Mouse (Mus musculus) intestine, embryonic 15.5 days (tissue): ENCODE data around the gene Hmgb4. TPM values are rescaled to one million over a fixed set of nuclear protein-coding genes. Genes with fewer than 3 reads are reported as not detected.

ENCODE experiments used
- ATAC-seq: fragments of 200-750 bp; cut with Nextera tagmentation; 2 replicates; pipeline ENCODE4 v1.8.0; 2017; ENCODE audit warnings: moderate TSS enrichment, moderate library complexity
- H3K27ac ChIP-seq: fragments of 300-500 bp; sonication (generic); 2 replicates; pipeline ENCODE4 v1.5.1; 2015; ENCODE audit warnings: mild to moderate bottlenecking, inconsistent platforms
- H3K27me3 ChIP-seq: fragments of 300-500 bp; sonication (generic); replicated peaks from 2 replicates; pipeline ENCODE4 v1.6.1; 2015; ENCODE audit warnings: inconsistent platforms
- H3K36me3 ChIP-seq: fragments of 300-500 bp; sonication (generic); 2 replicates; pipeline ENCODE4 v1.6.1; 2015; ENCODE audit warnings: inconsistent platforms
- H3K4me1 ChIP-seq: fragments of 300-500 bp; sonication (generic); replicated peaks from 2 replicates; pipeline ENCODE4 v1.6.1; 2015; ENCODE audit warnings: inconsistent platforms
- H3K4me2 ChIP-seq: fragments of 300-500 bp; sonication (generic); replicated peaks from 2 replicates; pipeline ENCODE4 v1.6.1; 2015; ENCODE audit warnings: mild to moderate bottlenecking, inconsistent platforms
- H3K4me3 ChIP-seq: fragments of 300-500 bp; sonication (generic); replicated peaks from 2 replicates; pipeline ENCODE4 v1.5.1; 2015; ENCODE audit warnings: inconsistent platforms
- H3K9ac ChIP-seq: fragments of 300-500 bp; sonication (generic); 2 replicates; pipeline ENCODE4 v1.6.1; 2015; ENCODE audit warnings: inconsistent platforms
- H3K9me3 ChIP-seq: fragments of 300-500 bp; sonication (generic); 2 replicates; pipeline ENCODE4 v1.6.1; 2016; ENCODE audit warnings: inconsistent platforms
- WGBS: fragments of 180-500 bp; shearing (Covaris S2); methylation state at CpG from one replicate; pipeline ENCODE4 v1.1.7; 2015; 5-methylcytosine and 5-hydroxymethylcytosine counted together
- polyA plus RNA-seq: library from polyadenylated mRNA; unstranded; fragments of >200 nt; fragmentation: Nextera tagmentation; extraction: Ambion mirVana; gene quantifications from 2 replicates; pipeline ENCODE4 v1.2.1, GENCODE M21; 2015

The Hmgb4 gene
- not detected in 2 replicates for polyA plus RNA-seq

GRCm38 (mm10) chr4:128260907-128261560, at the start of gene Hmgb4:
Gene Hmgb4, minus strand, starts transcription at chr4:128260957.
- WGBS = 62% methylated on average over 8 of the region's 8 CpGs
- no peaks in the 10 kb centered on the region for H3K4me1 ChIP-seq
- H3K27me3 ChIP-seq = no peaks in the 10 kb centered on the region
- H3K36me3 ChIP-seq = no peaks in the 10 kb centered on the region
- H3K27ac ChIP-seq = no peak within 1 kb of the TSS
- no peak within 1 kb of the TSS for H3K9ac ChIP-seq
- no peak within 1 kb of the TSS for H3K4me2 ChIP-seq
- no peaks in the 10 kb centered on the region for H3K9me3 ChIP-seq
- H3K4me3 ChIP-seq = no peak within 1 kb of the TSS
- no peak for ATAC-seq

GRCm38 (mm10) chr4:128306011-128306410, 45.3 kb upstream of the Hmgb4 start:
- Histone ChIP-seq H3K4me2 (no peak overlapping the region), H3K4me1 (no peaks in the 10 kb centered on the region), H3K27ac (no peak overlapping the region), H3K9me3 (no peaks in the 10 kb centered on the region), H3K36me3 (no peaks in the 10 kb centered on the region), H3K4me3 (no peak overlapping the region), H3K27me3 (no peaks in the 10 kb centered on the region), H3K9ac (no peak overlapping the region)
- ATAC-seq = no peak
- 91% methylated on average over 8 of the region's 8 CpGs for WGBS

DNA sequence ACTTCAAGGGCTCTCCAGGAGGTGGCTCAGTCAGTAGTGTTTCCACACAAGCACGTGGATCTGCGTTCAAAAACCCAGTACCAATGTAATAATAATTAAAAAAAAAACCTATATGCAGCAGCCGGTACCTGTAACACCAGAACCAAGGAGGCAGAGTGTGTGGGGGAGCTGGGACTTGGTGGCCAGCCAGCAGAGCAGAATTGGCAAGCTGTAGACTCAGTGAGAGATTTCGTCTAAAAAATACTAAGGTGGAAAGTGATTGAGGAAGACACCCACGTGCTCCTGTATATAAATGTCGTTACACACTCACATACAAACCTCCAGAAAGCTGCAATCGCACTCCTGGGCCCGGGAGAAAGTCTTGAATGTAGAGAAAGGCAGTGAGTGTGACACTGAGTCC, 43.3 kb upstream of the Hmgb4 start:
- Histone ChIP-seq H3K4me1 (no peaks in the 10 kb centered on the region), H3K9ac (no peak overlapping the region), H3K4me3 (no peak overlapping the region), H3K36me3 (no peaks in the 10 kb centered on the region), H3K27ac (no peak overlapping the region), H3K4me2 (no peak overlapping the region), H3K27me3 (no peaks in the 10 kb centered on the region), H3K9me3 (no peaks in the 10 kb centered on the region)
- no peak for ATAC-seq
- 74% methylated on average over 8 of the region's 8 CpGs for WGBS

GRCm38 (mm10) chr4:128288095-128288494, 27.3 kb upstream of the Hmgb4 start:
- no peak overlapping the region for H3K9ac ChIP-seq
- ATAC-seq = no peak
- no peaks in the 10 kb centered on the region for H3K4me1 ChIP-seq
- no peaks in the 10 kb centered on the region for H3K9me3 ChIP-seq
- WGBS = 71% methylated on average over 7 of the region's 7 CpGs
- no peak overlapping the region for H3K27ac ChIP-seq
- no peaks in the 10 kb centered on the region for H3K27me3 ChIP-seq
- no peak overlapping the region for H3K4me2 ChIP-seq
- H3K36me3 ChIP-seq = no peaks in the 10 kb centered on the region
- H3K4me3 ChIP-seq = no peak overlapping the region

DNA sequence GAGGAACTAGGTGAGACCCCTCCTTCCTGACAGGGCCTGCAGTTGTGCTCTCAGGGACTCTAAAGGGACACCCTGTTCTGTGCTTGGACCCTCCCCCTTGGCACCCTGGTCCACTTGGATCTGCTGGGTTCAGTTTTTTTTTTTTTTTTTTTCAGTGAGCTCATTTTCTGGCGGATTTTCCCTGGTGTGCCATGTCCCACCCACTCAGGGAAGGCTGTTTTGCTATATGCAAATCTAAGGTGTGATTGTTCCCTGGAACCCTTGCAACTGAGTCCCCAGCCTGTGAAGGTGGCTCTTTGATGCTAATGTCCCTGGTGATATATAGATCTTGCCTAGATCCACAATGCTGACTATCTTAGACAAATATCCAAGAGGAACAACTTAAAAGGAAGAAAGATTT, 24.3 kb upstream of the Hmgb4 start:
- Histone ChIP-seq H3K9me3 (no peaks in the 10 kb centered on the region), H3K27ac (no peak overlapping the region), H3K4me1 (no peaks in the 10 kb centered on the region), H3K4me2 (no peak overlapping the region), H3K36me3 (no peaks in the 10 kb centered on the region), H3K4me3 (no peak overlapping the region), H3K9ac (no peak overlapping the region), H3K27me3 (no peaks in the 10 kb centered on the region)
- ATAC-seq = no peak
- 81% methylated on average over 1 of the region's 1 CpGs for WGBS

- WGBS = 85% methylated on average over 6 of the region's 6 CpGs
- no peak overlapping the region for H3K4me3 ChIP-seq
- ATAC-seq = no peak
- H3K9ac ChIP-seq = no peak overlapping the region
- H3K36me3 ChIP-seq = no peaks in the 10 kb centered on the region
- H3K4me1 ChIP-seq = 0 out of 2 replicates have a peak, but pooled peaks cover 8% of the 10 kb centered on the region
- H3K27me3 ChIP-seq = 0 out of 2 replicates have a peak, but pooled peaks cover 3% of the 10 kb centered on the region
- H3K4me2 ChIP-seq = no peak overlapping the region
- H3K9me3 ChIP-seq = no peaks in the 10 kb centered on the region
- H3K27ac ChIP-seq = no peak overlapping the region
Measured at GRCm38 (mm10) chr4:128275586-128275985, 14.8 kb upstream of the Hmgb4 start.

GRCm38 (mm10) chr4:128275116-128275515, 14.4 kb upstream of the Hmgb4 start:
- H3K4me1 ChIP-seq = peaks cover 8% of the 10 kb centered on the region; the same call in 1 of the 2 replicates
- ATAC-seq = no peak
- WGBS = 83% methylated on average over 5 of the region's 5 CpGs

GRCm38 (mm10) chr4:128273146-128273545, 12.4 kb upstream of the Hmgb4 start:
- H3K27ac ChIP-seq = no peak overlapping the region
- 0 out of 2 replicates have a peak, but pooled peaks cover 3% of the 10 kb centered on the region for H3K27me3 ChIP-seq
- 55% methylated on average over 11 of the region's 11 CpGs for WGBS
- H3K4me3 ChIP-seq = no peak overlapping the region
- H3K4me1 ChIP-seq = peaks cover 11% of the 10 kb centered on the region; the same call in 1 of the 2 replicates
- no peak for ATAC-seq
- no peaks in the 10 kb centered on the region for H3K9me3 ChIP-seq
- H3K36me3 ChIP-seq = no peaks in the 10 kb centered on the region
- no peak overlapping the region for H3K4me2 ChIP-seq
- no peak overlapping the region for H3K9ac ChIP-seq

More at GRCm38 (mm10) chr4:128275116-128275515, 14.4 kb upstream of the Hmgb4 start:
- H3K9ac ChIP-seq = no peak overlapping the region
- no peaks in the 10 kb centered on the region for H3K9me3 ChIP-seq
- H3K36me3 ChIP-seq = no peaks in the 10 kb centered on the region
- no peak overlapping the region for H3K4me3 ChIP-seq
- 0 out of 2 replicates have a peak, but pooled peaks cover 3% of the 10 kb centered on the region for H3K27me3 ChIP-seq
- no peak overlapping the region for H3K4me2 ChIP-seq
- no peak overlapping the region for H3K27ac ChIP-seq

DNA sequence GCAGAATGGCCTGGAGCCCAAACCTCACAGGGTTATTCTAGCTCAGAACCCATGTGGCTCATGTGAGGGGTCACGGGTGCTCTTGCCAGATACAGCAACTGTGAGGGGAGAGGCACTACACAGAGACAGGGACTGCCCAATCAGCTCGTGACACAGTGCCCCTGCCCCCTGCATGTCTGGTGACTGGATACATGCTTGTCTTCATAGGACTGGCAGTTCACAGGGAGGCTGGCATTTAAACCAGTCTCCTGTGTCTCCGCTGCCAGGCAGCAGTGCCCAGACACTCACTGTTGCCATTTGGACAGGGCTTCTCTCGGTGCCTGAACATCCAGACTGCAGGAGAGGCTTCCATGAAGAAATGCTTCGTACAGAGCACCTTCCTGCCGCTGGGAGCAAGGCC, 11.7 kb upstream of the Hmgb4 start:
- WGBS = 72% methylated on average over 6 of the region's 6 CpGs
- Histone ChIP-seq H3K27ac (no peak overlapping the region), H3K9ac (no peak overlapping the region), H3K4me2 (no peak overlapping the region), H3K4me1 (peaks cover 11% of the 10 kb centered on the region; the same call in 1 of the 2 replicates), H3K9me3 (no peaks in the 10 kb centered on the region), H3K36me3 (no peaks in the 10 kb centered on the region), H3K27me3 (0 out of 2 replicates have a peak, but pooled peaks cover 3% of the 10 kb centered on the region), H3K4me3 (no peak overlapping the region)
- no peak for ATAC-seq

DNA sequence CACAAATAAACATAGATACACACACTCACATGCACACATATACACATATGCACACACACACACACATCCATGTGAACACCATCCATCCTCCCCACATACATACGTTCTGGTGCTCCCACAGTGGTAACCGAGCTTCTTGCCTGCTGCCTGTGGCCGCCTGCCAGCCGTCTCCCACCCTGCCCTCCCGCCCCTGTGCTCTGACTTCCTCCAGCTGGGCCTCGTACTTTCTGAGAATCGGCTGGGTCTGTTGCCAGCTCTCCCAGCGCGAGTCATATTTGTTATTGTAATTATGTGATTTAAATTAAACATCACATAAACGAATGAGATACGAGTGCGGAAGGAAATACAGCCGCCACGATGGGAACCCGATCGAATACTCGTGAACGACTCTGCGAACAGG, 10.2 kb upstream of the Hmgb4 start:
- 0 out of 2 replicates have a peak overlapping the region, but pooled peaks have one; percentile 4 for H3K4me2 ChIP-seq
- no peaks in the 10 kb centered on the region for H3K36me3 ChIP-seq
- no peaks in the 10 kb centered on the region for H3K27me3 ChIP-seq
- peak; percentile 71 for ATAC-seq
- peak overlapping the region; percentile 40; the same call in 1 of the 2 replicates for H3K27ac ChIP-seq
- WGBS = 38% methylated on average over 19 of the region's 19 CpGs
- H3K9ac ChIP-seq = no peak overlapping the region
- H3K4me1 ChIP-seq = peaks cover 11% of the 10 kb centered on the region; the same call in 1 of the 2 replicates
- no peak overlapping the region for H3K4me3 ChIP-seq
- H3K9me3 ChIP-seq = no peaks in the 10 kb centered on the region

- peaks cover 11% of the 10 kb centered on the region; the same call in 1 of the 2 replicates for H3K4me1 ChIP-seq
- H3K9me3 ChIP-seq = no peaks in the 10 kb centered on the region
- no peaks in the 10 kb centered on the region for H3K27me3 ChIP-seq
- no peak overlapping the region for H3K9ac ChIP-seq
- no peaks in the 10 kb centered on the region for H3K36me3 ChIP-seq
- no peak for ATAC-seq
- H3K27ac ChIP-seq = peak overlapping the region; percentile 40; the same call in 1 of the 2 replicates
- no peak overlapping the region for H3K4me3 ChIP-seq
- 0 out of 2 replicates have a peak overlapping the region, but pooled peaks have one; percentile 4 for H3K4me2 ChIP-seq
- WGBS = 46% methylated on average over 10 of the region's 10 CpGs
Measured at GRCm38 (mm10) chr4:128270177-128270576, 9.4 kb upstream of the Hmgb4 start.

- Histone ChIP-seq H3K9ac (no peak overlapping the region), H3K27ac (no peak overlapping the region), H3K9me3 (no peaks in the 10 kb centered on the region), H3K4me2 (no peak overlapping the region), H3K4me3 (no peak overlapping the region), H3K27me3 (no peaks in the 10 kb centered on the region), H3K4me1 (peaks cover 11% of the 10 kb centered on the region; the same call in 1 of the 2 replicates), H3K36me3 (no peaks in the 10 kb centered on the region)
- ATAC-seq = peak; percentile 36; the same call in 1 of the 2 replicates
- WGBS = 74% methylated on average over 9 of the region's 9 CpGs
Measured at GRCm38 (mm10) chr4:128269261-128269875, 8.6 kb upstream of the Hmgb4 start.
